28 mouse cellular contexts compared by ENCODE assay signal in the genomic region with DNA sequence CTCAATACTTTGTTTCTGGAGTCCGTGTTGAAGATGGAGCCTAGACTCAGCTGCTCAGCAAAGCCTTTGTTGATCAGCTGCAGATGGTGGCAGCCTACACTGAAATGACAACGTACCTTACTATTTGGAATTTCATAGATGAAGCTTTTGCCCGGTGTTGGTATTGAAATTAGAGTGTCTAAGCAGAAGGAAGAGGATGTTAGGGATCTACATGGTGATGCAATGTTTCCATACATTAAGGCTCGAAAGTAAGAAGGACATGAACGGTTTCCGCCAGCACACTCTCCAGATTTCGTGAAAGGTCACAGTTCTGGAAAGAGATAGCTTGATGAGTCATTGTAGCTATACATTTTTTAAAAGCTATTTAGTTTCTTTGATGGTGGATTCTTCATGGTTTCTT.
DNase-seq lines count a peak whose midpoint lies in the region; ATAC-seq and TF ChIP-seq lines count a peak whose summit lies in the region.
"Had no signal": no experiment of that assay in that cellular context is flagged by ENCODE, and none has a peak within 500 bp of the region (broad histone marks: within the 10 kb centered on the region; RNA-seq: fewer than 3 reads in every experiment).

No protein-coding gene starts in this region.

- no peak for TF ChIP-seq CTCF in layer of hippocampus, adult 2 months (conservative IDR thresholded peaks at IDR 0.05)
- no peak for TF ChIP-seq CTCF in left cerebral cortex, adult 2 months (IDR thresholded peaks at IDR 0.05)
- no peak for TF ChIP-seq CTCF in hindbrain, postnatal 0 days (IDR thresholded peaks at IDR 0.05; ENCODE audit: low read depth)

- peak overlapping the region; percentile 43; the same call in 1 of the 2 replicates for H3K27ac ChIP-seq in layer of hippocampus, adult 2 months
- H3K27ac ChIP-seq in left cerebral cortex, adult 2 months: peak overlapping the region; percentile 72
- H3K27ac ChIP-seq in hindbrain, postnatal 0 days: no peak overlapping the region
- H3K27ac ChIP-seq: embryonic facial prominence, embryonic 10.5 days; embryonic facial prominence, embryonic 13.5 days; forebrain, embryonic 12.5 days; forebrain, embryonic 15.5 days; heart, adult 2 months; heart, embryonic 10.5 days; heart, embryonic 13.5 days; hindbrain, embryonic 12.5 days; hindbrain, embryonic 15.5 days; intestine, embryonic 15.5 days had no signal

- no peaks in the 10 kb centered on the region for H3K27me3 ChIP-seq in hindbrain, postnatal 0 days (ENCODE audit: insufficient read depth, low read length)
- H3K27me3 ChIP-seq: embryonic facial prominence, embryonic 13.5 days; forebrain, embryonic 12.5 days; forebrain, embryonic 15.5 days; heart, embryonic 13.5 days; hindbrain, embryonic 12.5 days; hindbrain, embryonic 15.5 days; intestine, embryonic 15.5 days had no signal

- DNase-seq in layer of hippocampus, adult 2 months (ENCODE audit: low spot score in 2 of 2): no peak
- no peak for DNase-seq in layer of hippocampus, adult 11-12 months (ENCODE audit: low spot score)
- DNase-seq in left cerebral cortex, adult 2 months (ENCODE audit: extremely low spot score in 1 of 2, low spot score in 2 of 2): no peak
- DNase-seq in left cerebral cortex, postnatal 10 days (ENCODE audit: extremely low spot score in 1 of 2, low spot score in 2 of 2): no peak
- DNase-seq in brain, adult 2 months (ENCODE audit: low read depth, low spot score): peak; percentile 56
- peak; percentile 48 for DNase-seq in telencephalon, adult 2 months (ENCODE audit: low read depth, low spot score)
- no peak for DNase-seq in hindbrain, postnatal 0 days (ENCODE audit: low spot score)
- DNase-seq: adrenal gland, postnatal 10 days; adrenal gland, postnatal 36 days; cerebellum, adult 11 months; cerebellum, adult 2 months; cerebellum, adult 9-11 months; cerebellum, postnatal 25 days; embryo, embryonic 11 days; gastrocnemius, postnatal 10 days; gastrocnemius, postnatal 36 days; heart, adult 2 months had no signal

- H3K4me3 ChIP-seq in layer of hippocampus, adult 2 months: no peak overlapping the region
- no peak overlapping the region for H3K4me3 ChIP-seq in left cerebral cortex, adult 2 months
- no peak overlapping the region for H3K4me3 ChIP-seq in hindbrain, postnatal 0 days (ENCODE audit: low read length)
- H3K4me3 ChIP-seq: embryonic facial prominence, embryonic 10.5 days; embryonic facial prominence, embryonic 13.5 days; erythroblast, embryonic 14.5 days; forebrain, embryonic 12.5 days; forebrain, embryonic 15.5 days; heart, adult 2 months; heart, embryonic 10.5 days; heart, embryonic 13.5 days; hindbrain, embryonic 12.5 days; hindbrain, embryonic 15.5 days; intestine, embryonic 15.5 days had no signal

- intact Hi-C loops in left cerebral cortex, adult 2 months (cut with DNase I): loop anchor here (5.0 kb wide), 1 partner anchor 215 kb away; no protein-coding TSS in a partner anchor
- intact Hi-C loops in left cerebral cortex, postnatal 10 days (cut with DNase I): no loop called here

- no peaks in the 10 kb centered on the region for H3K9me3 ChIP-seq in hindbrain, postnatal 0 days (ENCODE audit: low read length)
- H3K9me3 ChIP-seq: embryonic facial prominence, embryonic 13.5 days; forebrain, embryonic 12.5 days; forebrain, embryonic 15.5 days; heart, embryonic 10.5 days; hindbrain, embryonic 12.5 days; hindbrain, embryonic 15.5 days; intestine, embryonic 15.5 days had no signal

- ATAC-seq in hindbrain, postnatal 0 days: no peak
- ATAC-seq: CD4-positive, CD25-positive, alpha-beta regulatory T cell, adult 4 months; forebrain, embryonic 15.5 days; intestine, embryonic 15.5 days had no signal

- no peak overlapping the region for H3K4me2 ChIP-seq in hindbrain, postnatal 0 days (ENCODE audit: low read depth, low read length)
- H3K4me2 ChIP-seq: embryonic facial prominence, embryonic 13.5 days; forebrain, embryonic 12.5 days; forebrain, embryonic 15.5 days; heart, embryonic 13.5 days; hindbrain, embryonic 12.5 days; hindbrain, embryonic 15.5 days; intestine, embryonic 15.5 days had no signal

- no peak overlapping the region for H3K9ac ChIP-seq in hindbrain, postnatal 0 days (replicated peaks; ENCODE audit: low read length)
- H3K9ac ChIP-seq: embryonic facial prominence, embryonic 13.5 days; forebrain, embryonic 12.5 days; forebrain, embryonic 15.5 days; heart, embryonic 13.5 days; hindbrain, embryonic 12.5 days; hindbrain, embryonic 15.5 days; intestine, embryonic 15.5 days had no signal

- H3K36me3 ChIP-seq in hindbrain, postnatal 0 days (ENCODE audit: insufficient read depth, low read length): no peaks in the 10 kb centered on the region
- H3K36me3 ChIP-seq: embryonic facial prominence, embryonic 10.5 days; embryonic facial prominence, embryonic 13.5 days; forebrain, embryonic 12.5 days; forebrain, embryonic 15.5 days; heart, embryonic 13.5 days; hindbrain, embryonic 12.5 days; hindbrain, embryonic 15.5 days; intestine, embryonic 15.5 days had no signal

- WGBS in hindbrain, postnatal 0 days: 95% methylated on average over 7 of the region's 7 CpGs

- no peaks in the 10 kb centered on the region for H3K4me1 ChIP-seq in hindbrain, postnatal 0 days (ENCODE audit: insufficient read depth, low read length)
- H3K4me1 ChIP-seq: forebrain, embryonic 12.5 days; forebrain, embryonic 15.5 days; heart, embryonic 10.5 days; heart, embryonic 13.5 days; hindbrain, embryonic 12.5 days; hindbrain, embryonic 15.5 days; intestine, embryonic 15.5 days had no signal

Comparison
In these comparisons a context has a peak if more than half of its experiments do, and no peak if none do; other contexts are left out.
1. DNase-seq: peak in brain, adult 2 months (single experiment) and telencephalon, adult 2 months (single experiment); none in layer of hippocampus, adult 2 months (0 of 2), layer of hippocampus, adult 11-12 months (single experiment), left cerebral cortex, adult 2 months (0 of 2), left cerebral cortex, postnatal 10 days (0 of 2) and hindbrain, postnatal 0 days (single experiment).